In the genomic region with DNA sequence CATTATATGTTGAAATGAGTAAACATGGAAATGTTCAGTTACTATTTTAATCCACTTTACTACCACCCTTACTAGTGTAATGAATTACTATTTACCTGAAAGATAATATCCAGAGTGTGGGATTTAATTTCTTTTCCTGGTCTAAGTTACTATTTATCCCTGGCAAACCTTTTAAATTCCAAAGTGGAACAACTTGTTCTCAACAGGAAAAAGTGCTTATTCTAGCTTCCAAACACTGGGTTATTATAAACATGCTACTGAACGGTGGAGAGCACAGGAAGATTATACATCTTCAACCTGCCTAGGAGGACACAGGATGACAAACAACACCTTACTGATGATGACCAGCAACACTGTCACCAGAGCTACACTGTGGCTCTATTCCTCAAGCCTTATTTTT, we compare ENCODE assay signal across 29 mouse cellular contexts. TPM values are rescaled to one million over a fixed set of nuclear protein-coding genes. Genes with fewer than 3 reads are reported as not detected.
"Had no signal": no experiment of that assay in that cellular context is flagged by ENCODE, and none has a peak within 500 bp of the region (broad histone marks: within the 10 kb centered on the region; RNA-seq: fewer than 3 reads in every experiment).

No protein-coding gene starts in this region.

- H3K36me3 ChIP-seq: limb, embryonic 10.5 days; limb, embryonic 12.5 days; limb, embryonic 13.5 days; limb, embryonic 15.5 days; liver, embryonic 12.5 days; liver, embryonic 13.5 days; liver, embryonic 15.5 days; lung, embryonic 15.5 days; midbrain, embryonic 10.5 days; midbrain, embryonic 12.5 days; midbrain, embryonic 13.5 days; midbrain, embryonic 15.5 days; neural tube, embryonic 12.5 days had no signal

- H3K27me3 ChIP-seq: limb, embryonic 12.5 days; limb, embryonic 13.5 days; limb, embryonic 15.5 days; liver, embryonic 12.5 days; liver, embryonic 13.5 days; liver, embryonic 15.5 days; lung, embryonic 15.5 days; megakaryocyte, embryonic 14.5 days; midbrain, embryonic 12.5 days; midbrain, embryonic 13.5 days; midbrain, embryonic 15.5 days; neural tube, embryonic 12.5 days had no signal

- H3K4me1 ChIP-seq: limb, embryonic 10.5 days; limb, embryonic 12.5 days; limb, embryonic 13.5 days; limb, embryonic 15.5 days; liver, embryonic 12.5 days; liver, embryonic 13.5 days; liver, embryonic 15.5 days; lung, embryonic 15.5 days; megakaryocyte, embryonic 14.5 days; midbrain, embryonic 10.5 days; midbrain, embryonic 13.5 days; midbrain, embryonic 15.5 days; neural tube, embryonic 12.5 days had no signal

- H3K4me3 ChIP-seq: limb, embryonic 10.5 days; limb, embryonic 12.5 days; limb, embryonic 13.5 days; limb, embryonic 15.5 days; liver, embryonic 12.5 days; liver, embryonic 13.5 days; liver, embryonic 15.5 days; lung, embryonic 15.5 days; megakaryocyte, embryonic 14.5 days; midbrain, embryonic 10.5 days; midbrain, embryonic 12.5 days; midbrain, embryonic 13.5 days; midbrain, embryonic 15.5 days; myocyte; neural tube, embryonic 12.5 days had no signal

- DNase-seq: left cerebral cortex, postnatal 4 days; liver; liver, embryonic 13.5 days; liver, postnatal 0 days; lung, adult 18-20 months; lung, adult 2 months; lung, embryonic 14.5 days; lung, postnatal 10 days; lung, postnatal 14 days; lung, postnatal 36 days; lung, postnatal 4 days; midbrain, embryonic 14.5 days had no signal

- H3K27ac ChIP-seq: limb, embryonic 10.5 days; limb, embryonic 12.5 days; limb, embryonic 13.5 days; limb, embryonic 15.5 days; liver, embryonic 12.5 days; liver, embryonic 13.5 days; liver, embryonic 14.5 days; liver, embryonic 15.5 days; lung, embryonic 15.5 days; macrophage; midbrain, embryonic 10.5 days; midbrain, embryonic 12.5 days; midbrain, embryonic 13.5 days; midbrain, embryonic 15.5 days; neural tube, embryonic 12.5 days had no signal

RNA-seq across cellular contexts. Expression of a gene that starts 16.5 kb away (rescaled TPM):
- polyA plus RNA-seq: liver, adult 2 months; macrophage; myocyte had no signal
